Mouse (Mus musculus) limb, embryonic 10.5 days (tissue): ENCODE measurements around the gene Sgca. TPM values are rescaled to one million over a fixed set of nuclear protein-coding genes. Genes with fewer than 3 reads are reported as not detected.
"Not testable (repeated sequence)": the region's sequence is repeated elsewhere in the genome, so short reads cannot be mapped to it uniquely, and the experiment has no call there.

Experiments
- DNase-seq: peaks from one replicate; pipeline ENCODE4 v3.0.0-alpha.2; 2017; ENCODE audit warnings: low spot score
- H3K27ac ChIP-seq: fragments of 300-500 bp; sonication (generic); 2 replicates; pipeline ENCODE4 v1.5.1; 2016; ENCODE audit warnings: mild to moderate bottlenecking
- H3K27me3 ChIP-seq: fragments of 300-500 bp; sonication (generic); 2 replicates; pipeline ENCODE4 v1.6.1; 2016; ENCODE audit warnings: low read depth, mild to moderate bottlenecking; ENCODE audit not compliant: poor library complexity, severe bottlenecking
- H3K36me3 ChIP-seq: fragments of 300-500 bp; sonication (generic); 2 replicates; pipeline ENCODE4 v1.6.1; 2016; ENCODE audit warnings: mild to moderate bottlenecking, moderate library complexity
- H3K4me1 ChIP-seq: fragments of 300-500 bp; sonication (generic); 2 replicates; pipeline ENCODE4 v1.6.1; 2016
- H3K4me3 ChIP-seq: fragments of 300-500 bp; sonication (generic); 2 replicates; pipeline ENCODE4 v1.5.1; 2016; ENCODE audit warnings: mild to moderate bottlenecking, moderate library complexity
- H3K9me3 ChIP-seq: fragments of 300-500 bp; sonication (generic); replicated peaks from 2 replicates; pipeline ENCODE4 v1.6.1; 2016; ENCODE audit warnings: mild to moderate bottlenecking
- WGBS: fragments of 180-500 bp; shearing (Covaris S2); methylation state at CpG from one replicate; pipeline ENCODE4 v1.1.7; 2016; 5-methylcytosine and 5-hydroxymethylcytosine counted together
- polyA plus RNA-seq: library from polyadenylated mRNA; unstranded; fragments of >200 nt; fragmentation: Nextera tagmentation; extraction: Ambion mirVana; gene quantifications from 2 replicates; pipeline ENCODE4 v1.2.1, GENCODE M21; 2016

The Sgca gene
- polyA plus RNA-seq, 1 experiment from 2014 or later, result 0.23 TPM

GRCm38 (mm10) chr11:94971895-94972615 lies 4.1 kb downstream of the Sgca start:
- H3K4me3 ChIP-seq, result no peak overlapping the region
- H3K4me1 ChIP-seq, result peaks cover 4% of the 10 kb centered on the region; the same call in 1 of the 2 replicates
- H3K36me3 ChIP-seq, result no peaks in the 10 kb centered on the region
- DNase-seq, result no peak
- H3K27ac ChIP-seq, result no peak overlapping the region
- peaks cover 16% of the 10 kb centered on the region for H3K27me3 ChIP-seq
- 68% methylated on average over 16 of the region's 16 CpGs for WGBS
- H3K9me3 ChIP-seq, result no peaks in the 10 kb centered on the region

GRCm38 (mm10) chr11:94970210-94970943 lies 5.8 kb downstream of the Sgca start:
- Histone ChIP-seq H3K9me3 (no peaks in the 10 kb centered on the region), H3K36me3 (no peaks in the 10 kb centered on the region), H3K27me3 (peaks cover 16% of the 10 kb centered on the region), H3K4me3 (no peak overlapping the region), H3K4me1 (peaks cover 4% of the 10 kb centered on the region; the same call in 1 of the 2 replicates), H3K27ac (no peak overlapping the region)
- 61% methylated on average over 15 of the region's 15 CpGs for WGBS
- DNase-seq, result peak; percentile 72

- not testable (repeated sequence) for DNase-seq, H3K27ac ChIP-seq, H3K4me1 ChIP-seq, H3K9me3 ChIP-seq, H3K4me3 ChIP-seq, H3K36me3 ChIP-seq
- H3K27me3 ChIP-seq, result peaks cover 16% of the 10 kb centered on the region
- WGBS, result 94% methylated on average over 4 of the region's 4 CpGs
These were observed 6.4 kb downstream of the Sgca start for GRCm38 (mm10) chr11:94969709-94970108.

GRCm38 (mm10) chr11:94968187-94968586 lies 7.9 kb downstream of the Sgca start:
- WGBS, result 88% methylated on average over 7 of the region's 7 CpGs
- H3K27ac ChIP-seq, result no peak overlapping the region
- peaks cover 9% of the 10 kb centered on the region for H3K4me1 ChIP-seq
- H3K36me3 ChIP-seq, result no peaks in the 10 kb centered on the region
- no peak overlapping the region for H3K4me3 ChIP-seq
- H3K27me3 ChIP-seq, result peaks cover 16% of the 10 kb centered on the region
- DNase-seq, result no peak
- H3K9me3 ChIP-seq, result no peaks in the 10 kb centered on the region

GRCm38 (mm10) chr11:94967419-94967818 lies 8.7 kb downstream of the Sgca start, which contains the start of gene Hils1:
Hils1 (plus strand) TSS chr11:94967593.
- peaks cover 6% of the 10 kb centered on the region for H3K4me1 ChIP-seq
- 50% methylated on average over 4 of the region's 4 CpGs for WGBS

GRCm38 (mm10) chr11:94962534-94963101 lies 13.5 kb downstream of the Sgca start:
- DNase-seq, result no peak
- 78% methylated on average over 5 of the region's 5 CpGs for WGBS
- no peaks in the 10 kb centered on the region for H3K36me3 ChIP-seq
- H3K27ac ChIP-seq, result no peak overlapping the region
- peaks cover 17% of the 10 kb centered on the region for H3K4me1 ChIP-seq
- H3K4me3 ChIP-seq, result no peak overlapping the region
- H3K9me3 ChIP-seq, result no peaks in the 10 kb centered on the region
- no peaks in the 10 kb centered on the region for H3K27me3 ChIP-seq

More at GRCm38 (mm10) chr11:94967419-94967818, 8.7 kb downstream of the Sgca start, which contains the start of gene Hils1:
- Histone ChIP-seq H3K9me3 (no peaks in the 10 kb centered on the region), H3K36me3 (no peaks in the 10 kb centered on the region), H3K27ac (no peak within 1 kb of the TSS), H3K27me3 (peaks cover 16% of the 10 kb centered on the region), H3K4me3 (no peak within 1 kb of the TSS)
- no peak for DNase-seq

- Histone ChIP-seq H3K9me3 (no peaks in the 10 kb centered on the region), H3K4me1 (peaks cover 10% of the 10 kb centered on the region), H3K27me3 (peaks cover 4% of the 10 kb centered on the region; the same call in 1 of the 2 replicates), H3K4me3 (no peak overlapping the region), H3K36me3 (no peaks in the 10 kb centered on the region), H3K27ac (peak overlapping the region; percentile 58)
- no peak for DNase-seq
- WGBS, result 16% methylated on average over 8 of the region's 8 CpGs
These were observed 17.9 kb downstream of the Sgca start for GRCm38 (mm10) chr11:94958065-94958858.

- Histone ChIP-seq H3K27ac (peak overlapping the region; percentile 58), H3K27me3 (peaks cover 4% of the 10 kb centered on the region; the same call in 1 of the 2 replicates), H3K4me1 (peaks cover 10% of the 10 kb centered on the region), H3K36me3 (no peaks in the 10 kb centered on the region), H3K9me3 (no peaks in the 10 kb centered on the region), H3K4me3 (no peak overlapping the region)
- DNase-seq, result no peak
- WGBS, result 86% methylated on average over 9 of the region's 9 CpGs
These were observed 18.4 kb downstream of the Sgca start for GRCm38 (mm10) chr11:94957693-94958064.

- WGBS, result 86% methylated on average over 9 of the region's 9 CpGs
- peaks cover 4% of the 10 kb centered on the region; the same call in 1 of the 2 replicates for H3K27me3 ChIP-seq
- no peak for DNase-seq
- no peaks in the 10 kb centered on the region for H3K9me3 ChIP-seq
- H3K36me3 ChIP-seq, result peaks cover 21% of the 10 kb centered on the region
- H3K27ac ChIP-seq, result no peak overlapping the region
- no peak overlapping the region for H3K4me3 ChIP-seq
- peaks cover 14% of the 10 kb centered on the region for H3K4me1 ChIP-seq
These were observed 21.0 kb downstream of the Sgca start for GRCm38 (mm10) chr11:94955103-94955502.

- H3K9me3 ChIP-seq, result no peaks in the 10 kb centered on the region
- 0 out of 2 replicates have a peak overlapping the region, but pooled peaks have one; percentile 16 for H3K27ac ChIP-seq
- no peak overlapping the region for H3K4me3 ChIP-seq
- 17% methylated on average over 6 of the region's 6 CpGs for WGBS
- peaks cover 4% of the 10 kb centered on the region; the same call in 1 of the 2 replicates for H3K27me3 ChIP-seq
- H3K36me3 ChIP-seq, result peaks cover 50% of the 10 kb centered on the region
- no peak for DNase-seq
- H3K4me1 ChIP-seq, result peaks cover 7% of the 10 kb centered on the region; the same call in 1 of the 2 replicates
These were observed 24.0 kb downstream of the Sgca start for GRCm38 (mm10) chr11:94952169-94952568.

GRCm38 (mm10) chr11:94945236-94945635 lies 30.9 kb downstream of the Sgca start:
- Histone ChIP-seq H3K4me3 (no peak overlapping the region), H3K27me3 (peaks cover 17% of the 10 kb centered on the region; the same call in 1 of the 2 replicates), H3K9me3 (no peaks in the 10 kb centered on the region), H3K4me1 (peaks cover 3% of the 10 kb centered on the region; the same call in 1 of the 2 replicates), H3K36me3 (peaks cover 100% of the 10 kb centered on the region), H3K27ac (no peak overlapping the region)
- WGBS, result 87% methylated on average over 12 of the region's 12 CpGs
- no peak for DNase-seq

GRCm38 (mm10) chr11:94944295-94944694 lies 31.8 kb downstream of the Sgca start:
- DNase-seq, result no peak
- Histone ChIP-seq H3K27me3 (peaks cover 17% of the 10 kb centered on the region; the same call in 1 of the 2 replicates), H3K4me1 (peaks cover 3% of the 10 kb centered on the region; the same call in 1 of the 2 replicates), H3K36me3 (peaks cover 100% of the 10 kb centered on the region), H3K4me3 (no peak overlapping the region), H3K9me3 (no peaks in the 10 kb centered on the region), H3K27ac (no peak overlapping the region)
- 22% methylated on average over 8 of the region's 8 CpGs for WGBS
